16 mouse cellular contexts compared by ENCODE assay signal in genomic region chr3:108655486-108655885, GRCm38 (mm10). TPM values are rescaled to one million over a fixed set of nuclear protein-coding genes. Genes with fewer than 3 reads are reported as not detected.
A peak's percentile ranks its signal among the peaks of the same experiment; 100 is the strongest.
DNase-seq lines count a peak whose midpoint lies in the region; ATAC-seq and TF ChIP-seq lines count a peak whose summit lies in the region.
"Had no signal": no experiment of that assay in that cellular context is flagged by ENCODE, and none has a peak within 500 bp of the region (broad histone marks: within the 10 kb centered on the region; RNA-seq: fewer than 3 reads in every experiment).

No protein-coding gene starts in this region.

- no peak for TF ChIP-seq CTCF in C2C12 (IDR thresholded peaks at IDR 0.05; ENCODE audit: control insufficient read depth, insufficient read depth, insufficient read length)

- no peaks in the 10 kb centered on the region for H3K27me3 ChIP-seq in kidney, embryonic 16.5 days (ENCODE audit: insufficient read depth, low read length)
- H3K27me3 ChIP-seq in C2C12 (ENCODE audit: control insufficient read depth, insufficient read depth, insufficient read length): no peaks in the 10 kb centered on the region
- no peaks in the 10 kb centered on the region for H3K27me3 ChIP-seq in liver, embryonic 11.5 days (replicated peaks; ENCODE audit: control insufficient read depth, insufficient read depth, low read length)
- H3K27me3 ChIP-seq: stomach, embryonic 15.5 days had no signal

- H3K79me2 ChIP-seq in C2C12 (ENCODE audit: control insufficient read depth, insufficient read depth): peaks cover 44% of the 10 kb centered on the region

- no peak overlapping the region for H3K9ac ChIP-seq in kidney, embryonic 16.5 days (replicated peaks; ENCODE audit: low read length)
- no peak overlapping the region for H3K9ac ChIP-seq in liver, embryonic 11.5 days (ENCODE audit: low read depth, low read length)

- H3K79me3 ChIP-seq in C2C12 (ENCODE audit: low read depth): peaks cover 13% of the 10 kb centered on the region

- H3K36me3 ChIP-seq in kidney, embryonic 16.5 days (ENCODE audit: insufficient read depth, low read length): no peaks in the 10 kb centered on the region
- no peaks in the 10 kb centered on the region for H3K36me3 ChIP-seq in C2C12 (ENCODE audit: control insufficient read depth, insufficient read depth)
- 0 out of 2 replicates have a peak, but pooled peaks cover 2% of the 10 kb centered on the region for H3K36me3 ChIP-seq in liver, embryonic 11.5 days (ENCODE audit: control insufficient read depth, insufficient read depth, low read length)
- H3K36me3 ChIP-seq: stomach, embryonic 15.5 days had no signal

- no peak overlapping the region for H3K4me3 ChIP-seq in kidney, embryonic 16.5 days (ENCODE audit: low read length)
- H3K4me3 ChIP-seq in C2C12 (ENCODE audit: insufficient read depth, poor library complexity, severe bottlenecking): no peak overlapping the region
- peak overlapping the region; percentile 77; the same call in 1 of the 2 replicates for H3K4me3 ChIP-seq in liver, embryonic 11.5 days (ENCODE audit: low read depth, low read length)

- peaks cover 16% of the 10 kb centered on the region for H3K4me1 ChIP-seq in kidney, embryonic 16.5 days (ENCODE audit: insufficient read depth, low read length)
- peaks cover 12% of the 10 kb centered on the region for H3K4me1 ChIP-seq in liver, embryonic 11.5 days (replicated peaks; ENCODE audit: control insufficient read depth, insufficient read depth, low read length)

- no peak for ATAC-seq in CD4-positive, CD25-positive, alpha-beta regulatory T cell, adult 4 months
- no peak for ATAC-seq in kidney, embryonic 16.5 days (ENCODE audit: low FRiP score, low TSS enrichment)
- ATAC-seq in liver, embryonic 11.5 days (replicated peaks; ENCODE audit: low FRiP score): no peak
- ATAC-seq: intestine, embryonic 16.5 days had no signal

- H3K27ac ChIP-seq in kidney, embryonic 16.5 days (ENCODE audit: low read length): no peak overlapping the region
- no peak overlapping the region for H3K27ac ChIP-seq in liver, embryonic 11.5 days (ENCODE audit: low read depth, low read length)
- H3K27ac ChIP-seq: stomach, embryonic 15.5 days had no signal

- peak; percentile 7 for DNase-seq in CD4-positive, CD25-positive, alpha-beta regulatory T cell, adult 2 months (ENCODE audit: low read depth, low spot score)
- DNase-seq in kidney, postnatal 10 days: no peak
- DNase-seq in liver, embryonic 11.5 days (ENCODE audit: low spot score): no peak
- DNase-seq in urinary bladder, adult 2 months (ENCODE audit: low spot score): no peak
- DNase-seq in frontal cortex, adult 2 months (ENCODE audit: extremely low spot score in 1 of 2, low spot score in 1 of 2): no peak
- DNase-seq: cerebellum, adult 11-12 months; gastrocnemius, postnatal 25 days; kidney, postnatal 14 days; lung, adult 2 months; spleen, adult 18-20 months; thymus, postnatal 14 days had no signal

- no peak overlapping the region for H3ac ChIP-seq in C2C12 (ENCODE audit: control insufficient read depth, insufficient read length, low read depth)

- peak overlapping the region; percentile 70; the same call in 1 of the 2 replicates for H3K4me2 ChIP-seq in kidney, embryonic 16.5 days (replicated peaks; ENCODE audit: low read depth, low read length)
- no peak overlapping the region for H3K4me2 ChIP-seq in liver, embryonic 11.5 days

- 86% methylated on average over 7 of the region's 7 CpGs for WGBS in kidney, embryonic 16.5 days
- 83% methylated on average over 7 of the region's 7 CpGs for WGBS in liver, embryonic 11.5 days

- no peaks in the 10 kb centered on the region for H3K9me3 ChIP-seq in kidney, embryonic 16.5 days (ENCODE audit: low read length)
- no peaks in the 10 kb centered on the region for H3K9me3 ChIP-seq in liver, embryonic 11.5 days (ENCODE audit: control insufficient read depth, low read length)
- H3K9me3 ChIP-seq: stomach, embryonic 15.5 days had no signal

TF ChIP-seq in C2C12, 6 proteins besides CTCF, POLR2A, EP300 and RAD21:
- peak; percentile 16 for TF ChIP-seq USF1 (IDR thresholded peaks at IDR 0.05; ENCODE audit: low read depth)
- no peak for TF ChIP-seq MYOG (IDR thresholded peaks at IDR 0.05; ENCODE audit: control insufficient read depth, extremely low read depth, insufficient read length)
TF ChIP-seq in C2C12: peak in this region for 1.

RNA-seq across cellular contexts. Expression of gene Clcc1, which starts 1.8 kb away (rescaled TPM):
- polyA plus RNA-seq in CD4-positive, CD25-positive, alpha-beta regulatory T cell, adult 4 months (2017; shearing (Covaris generic)): 10 to 100 TPM; 69.6 to 75.5 TPM
- 63.8 and 63.9 TPM in 2 replicates for polyA plus RNA-seq in kidney, embryonic 16.5 days (2015; fragmentation: Nextera tagmentation; extraction: Ambion mirVana)
- 19.8 TPM for polyA plus RNA-seq in C2C12 (2012; fragmentation: generic; extraction: Trizol)
- polyA plus RNA-seq in liver, embryonic 11.5 days (2014; fragmentation: Nextera tagmentation; extraction: Ambion mirVana): 65.4 and 69.9 TPM in 2 replicates
- polyA plus RNA-seq in urinary bladder, adult 2 months (2012; rRNA removed): 63.0 and 79.4 TPM in 2 replicates
- 46.0 and 49.7 TPM in 2 replicates for polyA plus RNA-seq in frontal cortex, adult 2 months (2012; rRNA removed)
